Mouse (Mus musculus): ENCODE measurements around the gene Blnk.

DNA sequence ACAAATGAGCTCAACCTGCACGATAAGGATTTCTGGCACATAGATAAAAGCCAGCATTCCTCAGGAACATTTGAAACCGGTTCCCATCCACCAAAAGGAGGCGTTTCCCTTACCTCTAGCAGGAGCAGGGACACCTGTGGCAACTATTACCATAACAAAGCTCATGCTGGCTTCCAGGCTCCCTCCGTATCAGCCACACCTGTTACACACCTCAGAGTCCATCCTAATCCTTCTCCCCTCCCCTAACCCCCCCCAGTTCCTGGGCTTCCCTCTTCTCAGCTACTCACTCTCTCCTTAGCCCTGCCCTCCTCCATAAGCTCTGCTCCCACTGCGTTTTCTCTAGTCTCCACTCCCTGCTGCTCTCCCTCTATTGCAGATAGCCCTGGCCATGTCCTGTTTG is 19.3 kb upstream of the Blnk start:
- no peak for TF ChIP-seq CTCF (IDR thresholded peaks at IDR 0.05; ENCODE audit: low read depth, low read length)
- TF ChIP-seq POLR2A (IDR thresholded peaks at IDR 0.05; ENCODE audit: insufficient read depth, low read length), result no peak
- TF ChIP-seq EP300 (IDR thresholded peaks at IDR 0.05; ENCODE audit: insufficient read depth, low read depth, low read length), result peak; percentile 94
